Mouse (Mus musculus) cerebellum, adult 18-20 months (tissue): ENCODE results near the gene Efna4.

Experiments used
- DNase-seq, 2 experiments: peaks; one replicate each; pipeline ENCODE4 v3.0.0; 2021

The Efna4 gene

GRCm38 (mm10) chr3:89361675-89362074, 23.8 kb upstream of the Efna4 start, which contains the start of gene Dcst2:
Gene Dcst2 (plus strand): TSS chr3:89361975.
- DNase-seq, result no peak

DNA sequence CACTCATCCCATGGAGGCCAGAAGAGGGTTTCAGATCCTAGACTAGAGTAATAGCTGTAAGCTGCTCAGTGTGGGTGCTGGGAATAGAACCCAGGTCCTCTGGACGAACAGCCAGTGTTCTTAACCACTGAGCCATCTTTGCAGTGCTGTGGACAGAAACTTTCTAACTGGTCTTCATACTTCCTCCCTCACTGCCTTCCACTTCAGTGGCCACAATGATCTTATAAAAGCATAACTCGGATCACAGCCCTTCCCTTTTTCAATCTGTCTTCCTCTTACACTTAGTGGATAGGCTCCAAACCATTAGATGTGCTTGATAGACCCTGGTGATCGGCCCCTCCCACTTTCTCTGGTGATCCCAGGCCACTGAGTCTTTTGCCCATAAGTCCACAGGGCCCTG, 22.4 kb upstream of the Efna4 start:
- DNase-seq, result no peak

- DNase-seq, result no peak
Measured at GRCm38 (mm10) chr3:89359630-89360029, 21.8 kb upstream of the Efna4 start.

DNA sequence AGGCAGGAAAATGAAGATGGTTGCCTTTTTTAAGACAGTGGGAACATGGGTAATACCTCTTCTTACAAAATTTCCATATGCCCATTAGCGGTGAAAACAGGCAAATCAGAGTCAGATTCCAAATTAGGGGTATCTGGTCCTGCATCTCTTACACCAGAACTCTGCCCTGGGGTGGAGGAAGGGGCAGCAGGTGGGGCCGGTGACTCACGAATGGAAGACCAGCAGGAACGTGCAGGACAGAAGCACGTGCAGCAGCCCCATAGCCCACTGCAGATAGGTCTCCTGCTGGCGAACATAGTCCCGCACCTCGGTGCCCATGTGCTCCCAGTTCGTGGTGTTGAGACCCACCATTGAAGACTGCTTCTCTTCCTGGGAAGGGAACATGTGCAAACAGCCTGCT, 18.2 kb upstream of the Efna4 start:
- DNase-seq, result no peak

DNA sequence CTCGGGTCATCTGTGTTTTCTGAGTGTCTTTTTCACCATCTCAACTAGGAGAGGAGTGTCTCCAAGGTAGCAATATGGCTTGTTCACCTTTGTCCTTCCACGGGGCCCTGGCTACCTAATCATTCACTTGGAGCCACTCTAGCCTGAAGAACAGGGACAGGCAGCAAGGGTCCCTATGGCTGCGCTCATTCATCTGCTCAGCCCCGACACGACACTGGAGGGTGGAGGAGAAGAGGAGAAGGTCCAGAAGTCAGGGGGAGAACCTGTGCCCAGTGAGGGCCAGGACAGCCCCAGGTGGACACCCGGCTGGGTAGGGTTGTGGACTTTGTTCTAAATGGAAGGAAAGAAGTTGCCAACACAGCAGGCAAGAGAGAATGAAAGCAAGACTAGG, 17.7 kb upstream of the Efna4 start:
- DNase-seq, result no peak

DNA sequence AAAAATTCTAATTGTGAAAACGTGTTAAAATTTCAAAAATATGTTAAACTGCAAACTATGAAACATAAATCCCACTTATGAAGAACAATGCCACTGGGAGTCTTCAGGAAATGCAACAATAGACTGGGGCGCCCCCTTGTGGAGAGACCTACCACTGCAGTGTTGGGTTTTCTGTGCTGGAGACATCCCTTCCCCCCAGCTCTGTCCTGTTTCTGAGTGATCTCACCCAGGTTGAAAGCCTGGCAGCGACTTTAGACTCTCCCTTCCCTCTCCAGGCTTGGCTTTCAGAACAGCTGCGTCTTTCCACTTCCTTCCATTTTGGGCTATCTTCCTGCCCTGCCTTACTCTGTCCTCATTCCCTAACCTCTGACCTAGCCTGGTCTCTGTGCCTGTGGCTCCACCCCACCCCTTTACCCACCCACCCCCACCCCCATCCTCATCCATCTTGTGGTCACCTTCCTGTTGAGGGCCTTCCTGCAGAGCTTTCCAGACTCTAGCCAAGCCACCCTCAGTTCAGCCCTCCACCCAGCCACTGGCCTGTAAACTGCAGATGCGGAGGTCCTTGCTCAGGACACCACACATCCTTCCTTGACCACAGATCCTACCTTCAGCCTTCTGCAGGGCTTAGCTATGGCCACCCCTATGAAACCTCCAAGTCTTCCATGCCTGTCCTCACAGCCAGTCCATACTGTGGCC, 17.1 kb upstream of the Efna4 start:
- DNase-seq, result peak; percentile 83 to 91

- DNase-seq, result no peak
Measured at GRCm38 (mm10) chr3:89351271-89351670, 13.4 kb upstream of the Efna4 start.

DNA sequence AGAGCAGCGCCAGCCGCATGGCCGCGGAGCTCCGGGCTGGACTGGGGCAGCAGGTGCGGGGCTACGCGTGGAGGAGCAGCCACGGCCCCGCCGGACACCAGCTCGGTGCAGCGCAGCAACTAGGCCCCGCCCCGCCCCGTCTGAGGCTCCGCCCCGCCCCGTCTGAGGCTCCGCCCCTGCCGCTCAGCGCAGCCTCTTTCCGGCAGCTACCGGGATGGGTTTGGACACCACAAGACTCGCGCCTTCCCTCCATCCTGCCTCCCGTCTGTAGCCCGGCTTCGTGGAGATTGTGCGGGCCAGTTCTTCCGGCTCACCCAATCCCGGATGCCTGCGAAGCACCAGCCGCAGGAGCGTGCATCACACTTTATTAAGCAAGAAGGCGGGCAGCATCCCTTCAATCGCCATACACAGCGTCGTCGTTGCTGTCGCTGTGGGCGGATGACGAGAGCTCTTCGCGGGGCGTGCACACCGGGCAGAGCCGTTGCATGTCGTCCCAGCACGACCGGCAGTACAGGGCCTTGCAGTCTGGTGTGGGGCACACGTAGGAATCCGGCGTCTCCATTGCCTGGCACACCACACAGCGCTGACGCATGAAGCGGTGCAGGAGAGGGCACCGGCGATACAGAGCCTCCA, 12.2 kb upstream of the Efna4 start, which contains the start of gene Adam15:
Adam15 (minus strand) TSS at position 128 of the 633 bp plus-strand sequence.
- peak; percentile 91 to 95 for DNase-seq

GRCm38 (mm10) chr3:89348911-89349868, 11.4 kb upstream of the Efna4 start:
- peak; percentile 49 to 54 for DNase-seq

DNA sequence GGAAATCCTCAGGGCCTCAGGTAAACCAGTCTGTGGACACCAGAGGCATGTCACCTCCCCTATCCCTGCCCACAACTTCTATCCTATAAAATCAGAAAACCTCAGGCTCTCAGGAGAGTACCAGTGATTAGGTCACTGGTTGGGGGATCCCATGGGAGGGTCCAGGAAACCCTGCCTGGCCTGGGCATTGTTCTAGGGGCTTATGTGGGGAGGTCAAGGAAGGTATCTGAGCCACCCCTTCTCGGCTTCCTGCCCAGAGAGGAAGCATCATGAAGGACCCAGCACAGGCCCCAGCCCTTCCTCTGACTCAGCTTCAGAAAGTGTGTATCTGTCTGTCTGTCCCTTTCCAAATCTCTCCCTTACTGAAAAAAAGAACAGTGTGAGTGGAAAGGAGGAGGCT, 10.1 kb upstream of the Efna4 start:
- no peak for DNase-seq

- DNase-seq, result no peak
Measured at GRCm38 (mm10) chr3:89346815-89347540, 9.2 kb upstream of the Efna4 start.

DNA sequence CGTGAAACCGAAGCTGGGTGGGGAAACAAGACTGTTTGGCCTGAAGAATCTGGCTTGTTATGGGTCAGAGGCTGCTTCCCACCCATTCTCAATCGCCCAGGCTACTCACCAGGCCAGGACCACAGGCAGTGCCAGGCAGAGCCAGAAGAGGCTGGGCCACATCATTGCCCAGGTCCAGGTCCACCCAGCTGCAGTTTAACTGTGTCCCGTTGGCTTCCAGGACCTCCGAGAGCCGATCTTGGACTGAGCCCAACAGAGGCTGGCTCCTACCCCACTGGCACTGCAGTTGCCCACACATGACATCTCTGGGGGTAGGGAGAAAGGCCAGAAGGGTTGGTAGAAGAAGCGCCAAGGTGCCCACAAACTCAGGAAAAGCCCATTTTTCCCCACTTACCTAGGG, 5.5 kb upstream of the Efna4 start:
- no peak for DNase-seq

DNA sequence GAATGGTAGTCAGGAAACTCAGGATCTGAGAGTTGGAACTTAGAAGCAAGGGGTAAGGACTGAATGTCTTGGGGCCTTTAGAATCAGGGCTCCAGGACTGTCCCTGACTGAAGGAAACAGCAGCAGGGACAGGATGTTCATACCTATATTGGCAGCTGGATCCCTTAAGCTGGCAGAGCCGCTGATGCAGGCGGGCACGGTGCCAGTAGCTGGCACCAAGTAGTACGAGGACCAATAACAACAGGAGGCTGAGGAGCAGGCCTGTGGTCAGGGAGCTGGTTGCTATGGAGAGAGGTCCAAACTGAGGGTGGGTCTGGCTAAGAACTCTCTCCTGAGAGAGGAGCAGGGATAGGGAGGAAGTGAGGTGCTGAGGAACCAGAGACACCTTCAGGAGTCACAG, 4.0 kb upstream of the Efna4 start:
- DNase-seq, result no peak

DNA sequence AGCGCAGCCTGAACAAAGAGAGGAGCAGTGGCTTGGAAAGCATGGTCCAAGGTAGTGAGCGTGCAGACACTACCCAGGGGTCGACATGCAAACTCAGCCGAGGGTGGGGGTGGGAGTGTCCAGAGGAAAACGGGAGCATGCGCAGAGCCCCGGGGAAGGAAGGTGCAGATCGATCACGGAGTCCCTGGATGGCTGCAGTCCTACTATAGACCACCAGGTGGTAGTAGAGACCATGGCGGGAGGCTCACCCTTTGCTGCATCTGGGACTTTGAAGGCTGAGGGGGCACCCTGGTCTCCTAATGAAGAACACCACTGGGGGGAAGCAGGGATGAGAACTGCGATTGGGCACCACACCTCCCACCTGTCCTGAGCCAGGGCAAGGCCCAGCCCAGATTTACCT, 2.6 kb upstream of the Efna4 start:
- peak; percentile 77 to 83 for DNase-seq

DNA sequence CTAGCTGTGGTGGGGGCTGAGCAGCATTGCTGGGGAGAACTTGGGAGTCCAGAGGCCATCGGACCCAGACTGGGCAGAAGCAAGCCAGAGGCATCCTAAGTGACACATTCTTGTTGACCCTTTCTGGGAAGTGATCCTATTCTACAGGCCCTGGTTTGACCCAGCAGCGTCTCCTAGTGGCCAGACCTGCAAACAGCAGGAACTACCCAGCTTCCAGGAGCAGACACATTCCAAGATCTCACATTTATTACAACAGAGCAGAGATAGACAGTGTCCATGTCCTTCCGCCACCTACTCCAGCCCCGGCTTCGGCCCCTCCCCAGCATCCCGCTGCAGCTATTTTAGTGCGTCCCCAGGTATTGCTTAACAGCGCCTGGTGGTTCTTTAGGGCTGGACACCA, 1.6 kb upstream of the Efna4 start:
- peak; percentile 37 to 58 for DNase-seq

GRCm38 (mm10) chr3:89337062-89337720, 637 bp downstream of the Efna4 start:
- no peak for DNase-seq

- DNase-seq, result no peak
Measured at GRCm38 (mm10) chr3:89336529-89336928, 1.3 kb downstream of the Efna4 start.

DNA sequence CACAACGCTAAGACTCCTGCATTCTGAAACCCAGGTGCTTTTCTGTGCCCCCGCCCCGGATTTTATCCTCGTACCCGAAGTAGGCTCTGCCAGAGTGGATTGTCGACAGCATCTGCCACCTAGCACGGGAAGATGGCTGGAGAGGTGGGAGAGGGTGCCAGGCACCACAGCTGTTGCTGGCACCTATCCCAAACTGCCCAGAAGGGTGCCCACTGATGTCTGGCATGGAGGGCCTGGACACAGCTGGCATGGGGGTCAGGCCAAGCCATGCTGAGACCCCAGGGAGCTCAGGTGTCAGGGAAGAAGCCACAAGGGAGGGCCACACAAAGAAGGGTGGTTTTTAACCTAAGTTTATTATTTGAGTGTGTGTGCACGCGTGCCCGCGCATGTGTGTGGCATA, 4.8 kb downstream of the Efna4 start:
- no peak for DNase-seq

DNA sequence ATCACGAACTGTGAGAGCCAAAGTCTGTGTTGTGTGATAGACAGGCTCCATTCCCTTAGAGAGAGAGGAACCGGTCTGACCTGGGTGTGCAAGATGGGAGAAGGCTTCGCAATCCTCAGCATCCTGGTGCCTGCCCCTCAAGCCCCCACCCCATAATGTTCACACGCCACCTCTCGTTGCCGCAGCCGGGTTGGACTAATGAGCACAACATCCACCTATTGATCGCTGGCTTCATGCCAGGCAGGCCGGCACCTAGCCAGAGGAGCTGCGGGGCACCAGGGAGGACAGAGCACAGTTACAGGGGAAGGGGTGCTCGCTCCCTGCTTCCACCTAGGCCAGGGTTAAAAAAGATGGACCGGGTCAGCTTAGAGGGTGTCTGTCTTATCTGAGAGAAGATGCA, 5.4 kb downstream of the Efna4 start:
- DNase-seq, result no peak

- DNase-seq, result no peak
Measured at GRCm38 (mm10) chr3:89332013-89332412, 5.8 kb downstream of the Efna4 start.

GRCm38 (mm10) chr3:89331561-89331960, 6.3 kb downstream of the Efna4 start:
- DNase-seq, result no peak

GRCm38 (mm10) chr3:89330948-89331347, 6.9 kb downstream of the Efna4 start:
- DNase-seq, result no peak
